Mouse (Mus musculus) stomach, embryonic 14.5 days (tissue): ENCODE data around the gene Kpna2. TPM values are rescaled to one million over a fixed set of nuclear protein-coding genes. Genes with fewer than 3 reads are reported as not detected.

Source experiments
- ATAC-seq: fragments of 200-750 bp; cut with Nextera tagmentation; 2 replicates; pipeline ENCODE4 v1.8.0; 2017; ENCODE audit warnings: low read depth, moderate TSS enrichment; ENCODE audit not compliant: insufficient number of reproducible peaks, insufficient read depth, low FRiP score
- H3K27ac ChIP-seq: fragments of 300-500 bp; sonication (generic); 2 replicates; pipeline ENCODE4 v1.5.1; 2014; ENCODE audit warnings: mild to moderate bottlenecking, low read length, moderate library complexity, mixed read lengths
- H3K27me3 ChIP-seq: fragments of 300-500 bp; sonication (generic); 2 replicates; pipeline ENCODE4 v1.6.1; 2014; ENCODE audit warnings: low read length, control low read depth, mixed read lengths; ENCODE audit not compliant: control insufficient read depth, insufficient read depth
- H3K36me3 ChIP-seq: fragments of 300-500 bp; sonication (generic); 2 replicates; pipeline ENCODE4 v1.6.1; 2014; ENCODE audit warnings: mild to moderate bottlenecking, control low read depth, low read length, moderate library complexity, mixed read lengths; ENCODE audit not compliant: control insufficient read depth, insufficient read depth
- H3K4me1 ChIP-seq: fragments of 300-500 bp; sonication (generic); 2 replicates; pipeline ENCODE4 v1.6.1; 2014; ENCODE audit warnings: low read length, control low read depth, mixed read lengths; ENCODE audit not compliant: control insufficient read depth, insufficient read depth
- H3K4me2 ChIP-seq: fragments of 300-500 bp; sonication (generic); replicated peaks from 2 replicates; pipeline ENCODE4 v1.6.1; 2014; ENCODE audit warnings: low read depth, low read length, control low read depth
- H3K4me3 ChIP-seq: fragments of 300-500 bp; sonication (generic); 2 replicates; pipeline ENCODE4 v1.5.1; 2014; ENCODE audit warnings: low read depth, low read length, control low read depth
- H3K9ac ChIP-seq: fragments of 300-500 bp; sonication (generic); replicated peaks from 2 replicates; pipeline ENCODE4 v1.6.1; 2014; ENCODE audit warnings: low read depth, mild to moderate bottlenecking, control low read depth, low read length, moderate library complexity, mixed read lengths
- H3K9me3 ChIP-seq: fragments of 300-500 bp; sonication (generic); 2 replicates; pipeline ENCODE4 v1.6.1; 2016; ENCODE audit warnings: low read depth, low read length, control low read depth; ENCODE audit not compliant: control insufficient read depth
- WGBS: fragments of 180-500 bp; shearing (Covaris S2); extraction: QIAGEN DNeasy Blood & Tissue Kit; methylation state at CpG from one replicate; pipeline ENCODE4 v1.1.7; 2014; 5-methylcytosine and 5-hydroxymethylcytosine counted together
- polyA plus RNA-seq: library from polyadenylated mRNA; unstranded; fragments of >200 nt; fragmentation: Nextera tagmentation; extraction: Ambion mirVana; gene quantifications from 2 replicates; pipeline ENCODE4 v1.2.1, GENCODE M21; 2014

The Kpna2 gene
- polyA plus RNA-seq, 1 experiment from 2014 or later = 383 TPM

DNA sequence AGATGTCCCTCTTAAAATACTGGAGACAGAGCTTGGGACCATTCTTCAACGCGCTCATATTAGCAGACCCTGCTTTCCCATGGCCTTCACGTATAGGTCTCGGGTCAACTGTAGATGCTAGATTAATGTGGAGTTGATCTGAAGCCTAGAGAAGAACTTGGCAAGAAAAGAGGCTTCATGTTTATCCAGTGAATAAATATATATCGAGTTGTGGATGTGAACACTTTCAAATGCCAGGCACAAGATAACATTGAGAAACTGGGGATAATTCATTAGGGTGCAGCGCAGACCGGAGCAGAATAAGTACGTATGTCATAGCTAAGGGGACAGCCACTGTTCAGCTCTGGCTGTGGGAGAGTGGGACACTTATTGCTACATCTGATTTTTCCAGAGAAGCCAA, 29.5 kb downstream of the Kpna2 start:
- H3K9ac ChIP-seq = no peak overlapping the region
- no peaks in the 10 kb centered on the region for H3K9me3 ChIP-seq
- H3K4me3 ChIP-seq = no peak overlapping the region
- ATAC-seq = no peak
- H3K36me3 ChIP-seq = no peaks in the 10 kb centered on the region
- 64% methylated on average over 8 of the region's 8 CpGs for WGBS
- H3K27ac ChIP-seq = no peak overlapping the region
- no peaks in the 10 kb centered on the region for H3K27me3 ChIP-seq
- no peak overlapping the region for H3K4me2 ChIP-seq
- H3K4me1 ChIP-seq = no peaks in the 10 kb centered on the region

DNA sequence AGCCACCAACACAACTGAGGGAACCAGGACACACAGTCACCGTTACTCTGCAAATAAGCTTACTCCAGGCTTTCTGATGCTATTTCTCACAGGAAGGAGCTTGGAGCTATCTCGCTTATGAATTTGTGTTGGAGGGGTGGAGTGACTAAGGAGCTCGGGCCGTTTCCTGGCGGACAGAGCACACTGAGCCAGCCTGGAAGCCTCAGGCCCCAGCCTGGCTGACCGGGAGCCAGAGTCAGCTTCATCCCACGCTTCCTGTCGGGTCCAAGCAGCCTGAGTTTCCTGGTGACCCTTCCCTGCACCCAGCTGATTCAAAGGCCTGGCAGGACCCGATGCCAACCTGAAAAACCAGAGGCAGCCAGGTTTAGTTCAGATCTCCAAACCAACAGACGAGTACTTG, 31.7 kb downstream of the Kpna2 start:
- no peak overlapping the region; the same call in 1 of the 2 replicates for H3K27ac ChIP-seq

DNA sequence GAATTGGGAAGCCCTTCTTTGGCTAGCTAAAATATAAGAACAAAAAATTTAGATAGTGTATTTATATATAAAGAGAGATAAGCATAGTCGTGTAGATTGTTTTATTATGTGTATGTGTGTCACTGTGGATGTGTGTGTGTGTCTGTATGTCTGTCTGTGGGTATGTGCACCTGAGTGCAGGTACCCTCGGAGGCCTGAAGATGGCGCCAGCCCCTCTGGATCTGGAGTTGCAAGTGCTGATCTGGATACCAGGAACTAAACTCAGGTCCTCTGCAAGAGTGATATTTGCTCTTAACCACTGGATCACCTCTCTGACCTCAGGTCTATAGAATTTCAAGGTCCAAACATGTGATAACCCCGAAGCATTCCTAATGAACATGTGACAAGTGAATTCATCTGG, 33.5 kb downstream of the Kpna2 start:
- no peak for ATAC-seq
- no peak overlapping the region for H3K4me3 ChIP-seq
- H3K36me3 ChIP-seq = no peaks in the 10 kb centered on the region
- no peak overlapping the region for H3K9ac ChIP-seq
- WGBS = 83% methylated on average over 4 of the region's 4 CpGs
- no peak overlapping the region for H3K27ac ChIP-seq
- no peaks in the 10 kb centered on the region for H3K4me1 ChIP-seq
- H3K4me2 ChIP-seq = no peak overlapping the region
- no peaks in the 10 kb centered on the region for H3K9me3 ChIP-seq
- no peaks in the 10 kb centered on the region for H3K27me3 ChIP-seq

More for the DNA sequence above, 31.7 kb downstream of the Kpna2 start:
- Histone ChIP-seq H3K36me3 (no peaks in the 10 kb centered on the region), H3K9me3 (no peaks in the 10 kb centered on the region), H3K4me1 (no peaks in the 10 kb centered on the region), H3K4me3 (no peak overlapping the region), H3K27me3 (no peaks in the 10 kb centered on the region), H3K9ac (no peak overlapping the region), H3K4me2 (no peak overlapping the region)
- ATAC-seq = no peak
- WGBS = 50% methylated on average over 10 of the region's 10 CpGs

DNA sequence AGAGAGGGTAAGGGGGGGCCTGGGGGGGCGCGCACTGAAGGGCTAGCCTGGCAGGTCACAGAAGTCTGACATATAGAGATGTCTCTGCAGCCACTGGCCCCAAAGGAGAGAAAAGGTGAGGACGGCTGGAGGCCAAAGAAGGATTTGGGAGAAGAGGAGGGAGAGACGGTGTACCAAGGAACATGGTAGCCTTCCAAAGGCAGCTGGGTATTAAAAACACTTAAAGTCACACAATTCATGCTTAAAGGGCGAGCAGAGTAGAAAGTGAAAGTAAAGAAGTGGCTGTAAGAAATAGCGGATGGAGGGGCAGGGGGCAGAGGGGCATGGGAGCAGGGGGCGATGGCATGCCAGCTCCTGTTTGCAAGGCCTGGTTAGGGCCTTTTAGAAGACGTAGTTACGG, 37.0 kb downstream of the Kpna2 start:
- no peak overlapping the region for H3K4me2 ChIP-seq
- no peak overlapping the region for H3K4me3 ChIP-seq
- 81% methylated on average over 9 of the region's 9 CpGs for WGBS
- no peaks in the 10 kb centered on the region for H3K36me3 ChIP-seq
- ATAC-seq = no peak
- H3K27me3 ChIP-seq = no peaks in the 10 kb centered on the region
- H3K4me1 ChIP-seq = no peaks in the 10 kb centered on the region
- no peak overlapping the region; the same call in 1 of the 2 replicates for H3K27ac ChIP-seq
- no peaks in the 10 kb centered on the region for H3K9me3 ChIP-seq
- no peak overlapping the region for H3K9ac ChIP-seq

DNA sequence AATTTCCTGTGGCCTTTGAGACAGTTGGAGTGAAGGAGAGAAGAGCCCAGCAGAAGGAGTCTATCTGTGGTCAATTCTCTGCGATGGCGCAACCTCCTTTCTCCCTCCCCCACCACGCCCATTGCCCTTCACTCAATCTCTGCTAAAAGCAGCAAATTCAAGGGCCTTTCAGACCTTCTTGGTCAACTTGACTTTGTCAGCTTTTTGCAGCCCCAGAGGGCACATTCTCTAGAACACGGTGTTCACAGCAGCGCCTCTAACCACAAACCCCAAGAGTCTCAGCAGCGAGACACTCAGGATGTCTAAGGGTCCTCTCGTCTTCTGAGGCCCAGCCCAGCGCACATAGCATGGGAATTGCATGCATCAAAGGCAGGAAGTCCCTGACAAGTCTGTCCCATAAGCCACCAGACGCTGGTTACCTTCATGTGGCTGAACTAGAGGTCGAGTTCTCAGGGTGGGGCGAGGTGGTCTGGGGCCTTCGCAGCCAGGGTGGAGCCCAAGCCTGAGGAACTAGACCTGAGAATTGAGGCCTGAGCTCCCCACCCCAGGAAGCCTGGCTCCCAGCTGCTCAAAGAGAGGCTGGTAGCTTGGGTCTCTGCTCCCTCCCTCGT, 37.8 kb downstream of the Kpna2 start:
- ATAC-seq = no peak
- Histone ChIP-seq H3K4me3 (no peak overlapping the region), H3K9ac (no peak overlapping the region), H3K27me3 (no peaks in the 10 kb centered on the region), H3K27ac (no peak overlapping the region; the same call in 1 of the 2 replicates), H3K4me1 (no peaks in the 10 kb centered on the region), H3K9me3 (no peaks in the 10 kb centered on the region), H3K36me3 (no peaks in the 10 kb centered on the region), H3K4me2 (no peak overlapping the region)
- 65% methylated on average over 13 of the region's 13 CpGs for WGBS

DNA sequence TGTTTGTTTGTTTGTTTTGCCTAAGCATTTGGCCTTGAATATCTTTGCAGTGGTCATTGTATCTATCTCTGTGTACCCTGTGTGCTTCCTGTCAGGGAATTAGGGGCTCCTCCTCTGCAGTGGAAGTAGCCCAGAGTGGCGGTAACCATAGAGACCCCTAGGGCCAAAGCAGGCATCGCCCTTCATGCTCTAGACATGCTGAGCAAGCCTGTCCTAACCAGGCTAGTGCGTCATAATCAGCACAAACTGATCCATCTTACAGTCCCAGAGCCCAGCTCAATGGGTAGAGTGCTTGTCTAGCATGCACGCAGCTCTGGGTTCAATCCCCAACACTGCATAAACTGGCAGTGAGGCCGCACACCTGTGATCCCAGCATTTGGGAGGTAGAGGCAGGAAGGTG, 40.2 kb downstream of the Kpna2 start:
- no peak overlapping the region for H3K27ac ChIP-seq
- H3K36me3 ChIP-seq = no peaks in the 10 kb centered on the region
- H3K9me3 ChIP-seq = no peaks in the 10 kb centered on the region
- no peak overlapping the region for H3K4me2 ChIP-seq
- no peaks in the 10 kb centered on the region for H3K27me3 ChIP-seq
- no peak for ATAC-seq
- no peak overlapping the region for H3K4me3 ChIP-seq
- H3K4me1 ChIP-seq = no peaks in the 10 kb centered on the region
- WGBS = 92% methylated on average over 5 of the region's 5 CpGs
- no peak overlapping the region for H3K9ac ChIP-seq

DNA sequence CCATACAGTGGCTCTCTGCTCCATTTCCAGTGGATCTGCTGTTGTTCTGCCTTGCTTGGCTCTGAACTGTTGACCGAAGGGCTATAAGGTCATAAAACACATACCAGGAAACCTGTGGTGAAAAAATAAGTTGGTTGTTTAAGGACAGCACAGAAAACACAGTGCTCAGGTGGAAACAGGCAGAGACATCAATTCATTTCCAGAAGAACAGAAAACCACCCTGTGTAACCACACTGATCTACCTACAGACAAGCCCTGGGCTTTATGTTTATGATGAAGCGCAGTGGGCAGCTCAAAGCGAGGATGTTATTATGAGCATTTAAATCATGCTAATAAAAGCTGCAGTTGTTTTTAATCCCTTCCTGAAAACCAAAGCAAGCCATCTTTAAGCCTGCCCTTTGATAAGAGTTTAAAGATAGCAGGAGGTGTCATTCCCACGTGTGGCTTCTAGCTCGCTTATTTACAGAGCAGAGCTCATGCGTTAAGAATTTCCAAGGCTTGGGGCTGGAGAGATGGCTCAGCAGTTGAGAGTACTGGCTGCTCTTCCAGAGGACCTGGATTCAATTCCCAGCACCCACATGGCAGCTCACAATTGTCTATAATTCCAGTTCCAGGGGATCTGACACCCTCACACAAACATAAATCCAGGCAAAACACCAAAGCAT, 40.8 kb downstream of the Kpna2 start:
- WGBS = 76% methylated on average over 6 of the region's 6 CpGs

DNA sequence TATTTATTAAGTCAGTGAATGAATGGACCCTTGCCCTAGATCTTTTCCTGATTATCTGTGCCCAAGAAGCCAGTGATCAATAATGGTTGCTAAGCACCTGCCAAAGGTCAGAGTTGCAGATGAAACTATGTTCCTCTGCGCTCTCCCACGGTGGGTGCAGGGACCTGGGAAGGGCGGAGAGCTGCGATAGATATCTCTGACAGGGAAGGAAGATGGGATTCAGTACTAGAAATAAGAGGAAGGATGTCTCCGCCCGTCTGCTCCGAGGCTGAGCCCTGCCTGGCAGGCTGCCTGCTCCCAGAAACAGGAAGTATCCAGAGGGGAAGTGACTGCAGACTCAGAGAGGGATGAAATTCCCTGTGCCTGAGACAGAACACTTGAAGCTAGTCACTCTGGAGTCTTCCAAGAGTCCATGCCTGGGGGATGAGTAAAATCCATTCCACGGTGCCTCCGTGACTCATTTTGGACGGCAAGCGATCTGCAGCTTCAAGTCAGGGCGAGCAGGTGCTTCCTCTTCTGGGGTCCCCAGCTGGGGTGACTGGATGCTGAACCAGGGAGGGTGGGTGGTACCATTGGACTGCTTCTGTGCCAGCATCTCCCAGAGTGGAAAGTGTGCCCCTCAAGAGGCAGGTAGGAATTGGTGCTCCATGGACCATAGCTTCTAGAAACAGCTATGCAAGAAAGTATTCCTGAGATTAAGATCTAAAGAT, 41.9 kb downstream of the Kpna2 start:
- H3K4me3 ChIP-seq = no peak overlapping the region

More for the DNA sequence above, 40.8 kb downstream of the Kpna2 start:
- ATAC-seq = no peak
- no peaks in the 10 kb centered on the region for H3K9me3 ChIP-seq
- no peak overlapping the region for H3K4me2 ChIP-seq
- no peaks in the 10 kb centered on the region for H3K4me1 ChIP-seq
- no peaks in the 10 kb centered on the region for H3K36me3 ChIP-seq
- H3K27me3 ChIP-seq = no peaks in the 10 kb centered on the region
- no peak overlapping the region for H3K27ac ChIP-seq
- H3K4me3 ChIP-seq = no peak overlapping the region
- no peak overlapping the region for H3K9ac ChIP-seq

More for the DNA sequence above, 41.9 kb downstream of the Kpna2 start:
- 45% methylated on average over 12 of the region's 12 CpGs for WGBS
- H3K9me3 ChIP-seq = no peaks in the 10 kb centered on the region
- H3K9ac ChIP-seq = no peak overlapping the region
- no peaks in the 10 kb centered on the region for H3K27me3 ChIP-seq
- H3K4me2 ChIP-seq = no peak overlapping the region
- H3K36me3 ChIP-seq = no peaks in the 10 kb centered on the region
- no peaks in the 10 kb centered on the region for H3K4me1 ChIP-seq
- no peak for ATAC-seq
- H3K27ac ChIP-seq = no peak overlapping the region
